Mouse (Mus musculus): ENCODE data around the gene Phf12.

DNA sequence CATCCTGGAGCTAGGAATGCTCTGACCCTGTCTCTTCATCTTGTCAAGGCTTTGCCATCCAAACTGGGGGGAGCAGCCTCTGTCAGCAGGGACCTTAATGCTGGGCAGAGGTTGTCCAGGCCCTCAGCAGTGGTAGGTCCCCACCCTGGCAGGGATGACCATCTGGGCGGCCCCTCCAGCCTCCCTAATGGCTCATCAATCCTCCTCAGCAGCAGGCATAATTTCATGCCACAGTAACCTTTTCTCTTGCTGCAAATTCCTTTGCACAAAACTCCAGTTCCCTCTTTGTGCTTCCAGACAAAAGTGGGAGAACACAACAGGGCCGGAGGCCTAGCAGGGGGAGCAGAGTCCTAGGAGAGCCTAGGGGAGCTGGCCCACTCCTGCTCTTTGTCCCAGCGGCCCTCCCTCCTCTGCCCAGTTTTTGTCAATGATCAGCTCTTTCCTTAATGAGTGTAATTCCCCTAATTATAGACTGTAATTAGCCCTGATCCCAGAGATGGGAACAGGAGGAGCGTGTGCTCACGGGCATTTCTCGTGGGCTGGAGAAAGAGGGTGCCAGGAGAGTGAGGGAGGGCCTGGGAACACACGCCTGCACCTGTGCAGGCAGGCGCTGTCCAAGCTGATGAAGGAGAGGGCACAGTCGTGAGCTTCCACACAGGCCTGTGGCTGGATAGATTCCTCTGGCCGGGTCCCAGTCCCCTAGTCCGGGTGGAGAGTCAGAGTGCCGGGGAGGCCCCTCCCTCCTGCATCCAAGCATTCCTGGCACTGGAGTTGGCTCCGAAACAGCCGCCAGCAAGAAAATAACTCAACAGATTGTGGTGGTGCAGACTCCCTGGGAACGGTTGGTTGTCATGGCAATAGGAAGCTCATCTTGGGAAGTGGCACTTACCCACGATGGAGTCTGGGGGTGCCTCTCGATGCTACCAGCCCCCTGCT, 17.2 kb upstream of the Phf12 start:
- no peak for TF ChIP-seq CTCF (IDR thresholded peaks at IDR 0.05; ENCODE audit: low read depth)
- no peak for TF ChIP-seq EP300 (IDR thresholded peaks at IDR 0.05; ENCODE audit: low read depth)
